Mouse (Mus musculus): Measurements from ENCODE around the gene Gm21994. TPM values are rescaled to one million over a fixed set of nuclear protein-coding genes. Genes with fewer than 3 reads are reported as not detected.
"Not testable (repeated sequence)": the region's sequence is repeated elsewhere in the genome, so short reads cannot be mapped to it uniquely, and the experiment has no call there.

The Gm21994 gene
- total RNA-seq (2021) (1 to 10 TPM; 4.6 to 6.7 TPM), polyA plus RNA-seq (2012; rRNA removed) (not detected in 2 replicates)
- long read RNA-seq = 0 reads

GRCm38 (mm10) chr2:150255491-150255890 is at the start of gene Gm21994:
Gene Gm21994, minus strand, starts transcription at chr2:150255591.
- DNase-seq = not testable (repeated sequence)

DNA sequence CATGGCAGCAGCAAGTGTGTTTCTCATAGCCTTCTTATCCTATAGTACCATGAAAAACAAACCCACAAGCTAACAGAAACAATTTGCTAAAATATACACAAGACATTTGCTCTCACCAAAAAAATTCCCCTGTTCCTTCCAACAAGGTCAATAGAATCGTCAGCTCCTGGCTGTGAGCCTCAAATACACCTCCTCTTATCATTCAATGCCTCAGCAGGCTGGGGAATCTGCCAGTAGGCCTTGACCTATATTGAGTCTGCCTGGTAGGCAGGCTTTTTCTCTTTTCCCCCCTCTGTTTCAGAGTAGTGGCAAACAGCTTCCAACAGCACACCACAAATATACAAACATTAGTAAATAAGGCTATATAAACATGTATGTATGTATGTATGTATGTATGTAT is 43.7 kb upstream of the Gm21994 start:
- DNase-seq = peak; percentile 83

- DNase-seq = no peak
Observed at GRCm38 (mm10) chr2:150293669-150294068, 38.3 kb upstream of the Gm21994 start.

GRCm38 (mm10) chr2:150257291-150257690 is 1.9 kb upstream of the Gm21994 start, which contains the start of gene Gm14124:
Gene Gm14124, plus strand, starts transcription at chr2:150257517.
- DNase-seq = not testable (repeated sequence)

GRCm38 (mm10) chr2:150256861-150257260 is 1.5 kb upstream of the Gm21994 start:
- not testable (repeated sequence) for DNase-seq

DNA sequence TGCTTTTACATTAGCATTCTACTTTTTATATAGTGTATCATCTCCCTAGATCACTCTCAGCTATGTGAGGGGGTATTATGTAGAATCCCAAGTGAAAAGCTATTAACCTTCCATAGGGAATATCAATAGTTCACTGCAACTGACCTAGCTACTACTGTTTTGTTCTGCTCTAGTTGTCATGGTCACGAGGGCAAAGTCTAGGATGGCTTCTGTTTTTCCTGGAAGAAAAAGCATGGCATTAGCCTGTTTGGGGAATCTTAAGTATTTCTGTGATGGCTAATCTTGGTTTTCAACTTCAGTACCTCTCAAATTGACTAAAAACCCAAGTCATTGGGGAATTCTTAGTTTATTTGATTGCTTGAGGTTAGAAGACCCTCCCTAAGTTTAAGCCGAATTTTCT is 12.2 kb downstream of the Gm21994 start:
- no peak for DNase-seq

- DNase-seq = not testable (repeated sequence)
Observed at GRCm38 (mm10) chr2:150223263-150223662, 32.1 kb downstream of the Gm21994 start.

DNA sequence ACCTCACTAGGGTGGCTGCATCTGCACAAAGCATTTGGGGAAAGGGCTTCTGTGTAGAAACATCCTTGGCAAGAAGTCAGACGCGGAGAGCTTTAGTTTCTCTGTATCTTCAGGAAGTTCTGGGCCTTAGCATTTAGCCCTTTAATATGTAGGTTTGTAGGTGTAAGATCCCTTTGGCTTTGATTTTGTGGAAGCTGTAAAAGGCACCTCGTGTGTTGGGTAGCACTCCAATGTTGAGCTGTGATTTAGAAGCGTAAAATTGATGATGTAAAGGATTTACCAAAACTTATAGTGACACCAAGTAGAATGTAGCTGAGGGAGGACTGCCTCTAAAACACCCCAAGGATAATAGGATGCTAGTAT is 37.0 kb downstream of the Gm21994 start:
- DNase-seq = not testable (repeated sequence)

DNA sequence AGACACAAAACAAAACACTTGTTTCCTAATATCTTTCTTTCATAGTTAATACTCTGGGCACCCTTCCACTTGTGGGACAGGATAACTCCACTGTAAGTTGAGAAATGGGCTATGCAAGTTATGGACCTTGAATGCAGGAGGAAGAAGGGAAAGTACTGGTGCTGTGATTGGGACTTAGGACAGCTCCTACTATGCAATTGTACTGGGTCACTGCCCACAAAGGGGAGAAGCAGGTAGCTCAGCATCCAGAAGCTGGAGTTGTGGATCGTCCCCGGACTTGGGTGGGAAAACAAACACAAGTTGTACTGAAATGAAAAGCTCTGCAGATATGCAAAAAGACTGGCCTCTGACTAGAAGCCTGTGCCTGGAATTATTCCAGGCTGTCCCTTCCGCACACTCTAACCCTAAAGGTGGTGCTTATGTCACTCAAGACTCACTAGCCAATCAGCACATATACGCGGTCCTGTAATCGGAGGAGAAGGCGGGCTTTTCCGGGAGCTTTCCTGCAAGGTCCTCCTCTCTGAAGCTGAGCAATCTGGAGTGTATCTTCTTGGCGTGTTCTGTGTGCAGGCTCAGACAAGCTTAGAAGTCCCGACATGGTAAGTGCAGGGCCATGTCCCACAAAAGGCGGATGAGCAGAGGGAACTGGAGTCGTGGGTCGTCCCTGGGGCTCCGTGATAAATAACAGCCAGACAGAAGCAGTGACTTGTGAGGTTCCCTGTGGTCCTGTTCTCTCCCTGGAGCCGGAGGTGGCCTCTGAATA is 37.6 kb downstream of the Gm21994 start, which contains the start of gene Zfp937:
TSS of gene Zfp937 (plus strand) at position 474 of the 763 bp plus-strand sequence.
- DNase-seq = peak; percentile 90

Other genes starting within 250 kb of the Gm21994 start
- gene Zfp120, start 118.9 kb downstream of the Gm21994 start, total RNA-seq (2021) = 1 to 10 TPM; 4.7 to 7.4 TPM
- gene Zfp120, start 118.9 kb downstream of the Gm21994 start, polyA plus RNA-seq (2012; rRNA removed) = 0.36 and 0.61 TPM in 2 replicates
- gene Gm10770, start 75.9 kb downstream of the Gm21994 start, total RNA-seq (2021) = not detected
- not detected in 2 replicates for gene Gm10770, start 75.9 kb downstream of the Gm21994 start, polyA plus RNA-seq (2012; rRNA removed)
- under 1 TPM; 0.58 to 0.66 TPM for gene Gm14139, start 73.8 kb downstream of the Gm21994 start, total RNA-seq (2021)
- not detected in 2 replicates for gene Gm14139, start 73.8 kb downstream of the Gm21994 start, polyA plus RNA-seq (2012; rRNA removed)
- gene Zfp937, start 37.5 kb downstream of the Gm21994 start, total RNA-seq (2021) = 1 to 10 TPM; 5.5 to 8.7 TPM
- 0.08 and 0.13 TPM in 2 replicates for gene Zfp937, start 37.5 kb downstream of the Gm21994 start, polyA plus RNA-seq (2012; rRNA removed)
- under 1 TPM; 0.23 to 0.35 TPM for gene Gm14124, start 1.9 kb upstream of the Gm21994 start, total RNA-seq (2021)
- gene Gm14124, start 1.9 kb upstream of the Gm21994 start, polyA plus RNA-seq (2012; rRNA removed) = not detected in 2 replicates
- gene Gm10130, start 68.1 kb upstream of the Gm21994 start, total RNA-seq (2021) = 1 to 10 TPM; 3.0 to 4.7 TPM
- not detected in 2 replicates for gene Gm10130, start 68.1 kb upstream of the Gm21994 start, polyA plus RNA-seq (2012; rRNA removed)
- 1 to 10 TPM; 4.4 to 5.1 TPM for gene 3300002I08Rik, start 107.2 kb upstream of the Gm21994 start, total RNA-seq (2021)
- 1.7 and 2.1 TPM in 2 replicates for gene 3300002I08Rik, start 107.2 kb upstream of the Gm21994 start, polyA plus RNA-seq (2012; rRNA removed)
- 1 to 10 TPM; 4.7 to 5.8 TPM for gene Zfp442, start 195.9 kb upstream of the Gm21994 start, total RNA-seq (2021)
- 0.04 and 0.19 TPM in 2 replicates for gene Zfp442, start 195.9 kb upstream of the Gm21994 start, polyA plus RNA-seq (2012; rRNA removed)
- gene Zfp345, start 229.5 kb upstream of the Gm21994 start, total RNA-seq (2021) = 1 to 10 TPM in 1 of 2 experiments, under 1 TPM in 1; 0.89 to 1.7 TPM
- not detected in 2 replicates for gene Zfp345, start 229.5 kb upstream of the Gm21994 start, polyA plus RNA-seq (2012; rRNA removed)

All from adrenal gland, adult 2 months (tissue).